Mouse (Mus musculus) spleen, adult 2 months (tissue): ENCODE measurements at regions not wholly inside any gene's neighbourhood (a gene's known extent, or its start where the extent isn't known, plus 50 kb on each side); places are given as distances from the start of the nearest gene placed in this dataset.

ENCODE experiments used
- DNase-seq, 2 experiments: peaks; one replicate each; pipeline versions ENCODE4 v3.0.0 to v3.0.0-alpha.2; 2012 to 2021; ENCODE audit warnings: low spot score in 2 of 2, low read depth in 1 of 2
- H3K27ac ChIP-seq: fragments of 200-500 bp; 2 replicates; pipeline ENCODE4 v1.5.1; 2012; ENCODE audit warnings: low read length, inconsistent platforms; ENCODE audit not compliant: insufficient read depth
- H3K27me3 ChIP-seq: fragments of 200-500 bp; 2 replicates; pipeline ENCODE4 v1.6.1; 2012; ENCODE audit warnings: mild to moderate bottlenecking, moderate library complexity, low read length, inconsistent platforms; ENCODE audit not compliant: control insufficient read depth, insufficient read depth
- H3K36me3 ChIP-seq: fragments of 200-500 bp; 2 replicates; pipeline ENCODE4 v1.6.1; 2012; ENCODE audit warnings: mild to moderate bottlenecking, low read length, inconsistent platforms; ENCODE audit not compliant: control insufficient read depth, insufficient read depth
- H3K4me1 ChIP-seq: fragments of 200-500 bp; 2 replicates; pipeline ENCODE4 v1.6.1; 2011; ENCODE audit warnings: inconsistent platforms; ENCODE audit not compliant: control insufficient read depth, insufficient read depth, insufficient read length
- H3K4me3 ChIP-seq: fragments of 200-500 bp; 2 replicates; pipeline ENCODE4 v1.5.1; 2011; ENCODE audit warnings: mild to moderate bottlenecking, inconsistent platforms; ENCODE audit not compliant: insufficient read depth, insufficient read length; ENCODE audit errors: extremely low read depth
- CTCF ChIP-seq: fragments of 200-500 bp; IDR thresholded peaks from 2 replicates; pipeline ENCODE4 v1.5.1; 2011; ENCODE audit warnings: mild to moderate bottlenecking, inconsistent platforms; ENCODE audit not compliant: insufficient read depth, insufficient read length, insufficient replicate concordance; ENCODE audit errors: extremely low read depth
- POLR2A ChIP-seq: fragments of 200-500 bp; IDR thresholded peaks from 2 replicates; pipeline ENCODE4 v1.6.1; 2011; ENCODE audit warnings: low read depth, low read length, inconsistent platforms
- WGBS: fragments of 180-500 bp; shearing (Covaris S2); methylation state at CpG from one replicate; pipeline ENCODE4 v1.1.7; 2018; 5-methylcytosine and 5-hydroxymethylcytosine counted together

- Histone ChIP-seq H3K27ac (no peak overlapping the region), H3K4me1 (no peaks in the 10 kb centered on the region), H3K36me3 (no peaks in the 10 kb centered on the region), H3K27me3 (no peaks in the 10 kb centered on the region; the same call in 1 of the 2 replicates), H3K4me3 (no peak overlapping the region)
- 91% methylated on average over 11 of the region's 11 CpGs for WGBS
- no peak for DNase-seq
- no peak for TF ChIP-seq CTCF
- TF ChIP-seq POLR2A: no peak
These were observed 81.5 kb downstream of the Suclg1 start for GRCm38 (mm10) chr6:73329666-73330065.
